Mouse (Mus musculus): ENCODE measurements around the gene Lep. TPM values are rescaled to one million over a fixed set of nuclear protein-coding genes. Genes with fewer than 3 reads are reported as not detected.

Gene Lep
- total RNA-seq, 2 experiments from 2014 or later = not detected

- no peak for DNase-seq (ENCODE audit: low spot score in 2 of 2)
Measured at GRCm38 (mm10) chr6:29040266-29040665, 19.8 kb upstream of the Lep start.

GRCm38 (mm10) chr6:29044029-29044428, 16.0 kb upstream of the Lep start:
- no peak for DNase-seq (ENCODE audit: low spot score in 2 of 2)

DNA sequence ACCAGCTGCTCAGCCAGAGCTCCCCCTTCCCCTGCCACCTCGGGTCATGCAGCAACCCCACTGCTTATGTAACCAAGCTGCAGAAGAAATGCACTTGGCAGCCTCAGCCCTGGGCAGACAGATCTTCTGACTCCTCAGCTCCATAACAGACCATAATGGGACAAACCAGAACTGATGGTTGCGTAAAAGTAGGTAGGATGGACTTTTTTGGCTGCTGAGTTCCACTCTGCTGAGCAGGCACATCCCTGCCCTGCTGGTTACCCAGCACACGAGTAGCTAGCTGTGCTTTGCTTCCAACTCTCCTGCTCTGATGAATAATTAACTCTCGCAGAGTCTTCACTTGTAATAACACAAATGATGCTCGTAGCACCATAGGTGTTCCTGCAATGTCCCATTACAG, 10.1 kb upstream of the Lep start:
- DNase-seq (ENCODE audit: low spot score in 2 of 2) = no peak

DNA sequence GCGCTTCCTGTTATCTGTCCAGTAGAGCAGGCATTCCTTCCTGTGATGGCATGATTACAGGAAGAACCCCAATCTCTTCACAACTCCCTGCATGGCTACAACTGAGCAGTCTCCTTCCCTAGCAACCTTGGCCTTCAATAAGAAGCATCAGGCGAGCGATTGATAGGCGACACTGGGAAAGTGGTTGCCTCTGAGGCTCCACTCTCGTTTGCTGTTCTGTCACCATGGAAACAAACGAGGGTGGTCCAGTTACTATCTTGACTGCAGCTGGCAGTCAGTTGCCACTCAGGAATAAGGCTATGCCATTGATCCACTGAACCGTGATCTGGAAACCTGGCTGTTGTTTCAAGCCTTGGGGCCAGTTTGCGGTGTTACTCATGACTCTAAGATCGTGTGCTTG, 7.8 kb upstream of the Lep start:
- no peak for DNase-seq (ENCODE audit: low spot score in 2 of 2)

GRCm38 (mm10) chr6:29053181-29053580, 6.8 kb upstream of the Lep start:
- DNase-seq (ENCODE audit: low spot score in 2 of 2) = no peak

GRCm38 (mm10) chr6:29056377-29056776, 3.6 kb upstream of the Lep start:
- no peak for DNase-seq (ENCODE audit: low spot score in 2 of 2)

DNA sequence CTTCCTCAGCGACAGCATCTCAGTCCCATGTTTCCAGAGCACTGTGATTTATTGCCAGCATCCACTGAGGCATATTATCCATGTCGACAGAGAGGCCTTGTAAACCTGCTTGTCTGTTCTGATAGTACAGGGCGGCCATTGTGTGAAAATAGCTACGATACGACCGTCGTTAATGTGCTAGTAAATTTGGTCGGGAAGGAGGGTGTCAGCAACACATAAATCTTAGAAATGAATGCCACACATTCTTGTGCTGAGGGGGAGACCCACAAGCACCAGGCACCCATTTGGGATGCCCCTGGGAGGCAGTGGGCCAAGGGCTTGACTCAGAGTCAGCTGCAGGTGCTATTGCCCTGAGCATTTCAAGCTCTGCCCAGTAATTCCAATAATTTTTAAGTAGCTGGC, 6.4 kb downstream of the Lep start:
- DNase-seq (ENCODE audit: low spot score in 2 of 2) = no peak

GRCm38 (mm10) chr6:29072258-29072657, 12.2 kb downstream of the Lep start:
- no peak for DNase-seq (ENCODE audit: low spot score in 2 of 2)

DNA sequence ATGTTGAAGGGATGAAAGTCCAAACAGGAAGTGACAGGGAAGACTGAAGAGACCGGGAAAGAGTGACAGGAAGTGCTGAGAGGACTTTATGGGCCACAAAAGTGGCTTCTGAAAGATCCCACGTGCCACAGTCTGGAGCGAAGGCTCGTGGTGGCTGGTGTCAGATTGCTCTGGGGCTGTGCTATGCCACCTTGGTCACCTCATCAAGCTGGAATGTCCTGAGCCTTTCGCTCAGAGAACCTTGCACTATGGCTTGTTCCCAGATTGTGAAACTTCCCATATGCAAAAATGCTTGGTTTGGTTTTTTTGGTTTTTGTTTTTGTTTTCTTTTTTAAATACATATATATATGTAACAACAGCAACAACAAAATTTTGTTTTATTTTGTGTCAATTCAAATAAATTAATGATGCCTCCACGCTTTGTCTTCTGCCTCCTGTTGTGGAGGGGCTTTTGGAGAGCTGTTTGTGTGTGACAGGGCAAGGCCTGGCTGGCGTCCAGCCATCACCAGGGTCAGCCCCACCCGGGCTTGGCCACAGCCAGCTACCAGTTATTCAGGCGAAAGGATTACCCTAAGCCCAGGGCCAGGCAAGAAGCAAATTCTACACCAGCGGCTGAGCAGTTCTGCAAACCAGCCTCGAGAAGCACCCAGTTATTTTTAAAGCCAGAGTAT, 13.6 kb downstream of the Lep start:
- no peak for DNase-seq (ENCODE audit: low spot score in 2 of 2)

- DNase-seq (ENCODE audit: low spot score in 2 of 2) = no peak
Measured at GRCm38 (mm10) chr6:29074133-29074469, 14.1 kb downstream of the Lep start.

GRCm38 (mm10) chr6:29079291-29079690, 19.3 kb downstream of the Lep start:
- peak; percentile 43 to 73 for DNase-seq (ENCODE audit: low spot score in 2 of 2)

DNA sequence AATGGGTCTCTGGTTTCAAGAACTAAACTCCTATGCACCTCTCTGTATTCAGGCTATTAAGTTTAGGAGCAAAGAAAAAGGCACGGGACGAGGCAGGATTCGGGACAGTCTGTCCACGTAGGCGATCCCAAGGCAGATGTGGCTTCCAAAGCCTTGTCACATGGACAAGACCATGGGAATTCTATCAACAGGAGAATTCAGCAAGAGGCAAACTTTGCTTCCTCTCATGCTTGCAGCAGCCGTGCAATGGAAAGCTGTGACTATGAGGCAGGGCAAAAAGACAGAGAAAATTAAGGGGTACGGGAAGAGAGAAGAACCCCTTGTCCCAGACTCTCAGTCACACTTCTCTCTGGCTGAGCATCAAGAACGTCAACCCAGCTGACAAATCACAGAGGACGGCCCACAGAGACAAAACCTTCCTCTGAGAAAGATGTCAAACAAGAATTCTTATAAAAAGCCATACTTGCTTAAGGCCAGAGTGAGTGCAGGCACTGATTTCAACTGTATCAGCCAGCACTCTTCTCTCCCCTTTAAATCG, 21.9 kb downstream of the Lep start:
- no peak for DNase-seq (ENCODE audit: low spot score in 2 of 2)

DNA sequence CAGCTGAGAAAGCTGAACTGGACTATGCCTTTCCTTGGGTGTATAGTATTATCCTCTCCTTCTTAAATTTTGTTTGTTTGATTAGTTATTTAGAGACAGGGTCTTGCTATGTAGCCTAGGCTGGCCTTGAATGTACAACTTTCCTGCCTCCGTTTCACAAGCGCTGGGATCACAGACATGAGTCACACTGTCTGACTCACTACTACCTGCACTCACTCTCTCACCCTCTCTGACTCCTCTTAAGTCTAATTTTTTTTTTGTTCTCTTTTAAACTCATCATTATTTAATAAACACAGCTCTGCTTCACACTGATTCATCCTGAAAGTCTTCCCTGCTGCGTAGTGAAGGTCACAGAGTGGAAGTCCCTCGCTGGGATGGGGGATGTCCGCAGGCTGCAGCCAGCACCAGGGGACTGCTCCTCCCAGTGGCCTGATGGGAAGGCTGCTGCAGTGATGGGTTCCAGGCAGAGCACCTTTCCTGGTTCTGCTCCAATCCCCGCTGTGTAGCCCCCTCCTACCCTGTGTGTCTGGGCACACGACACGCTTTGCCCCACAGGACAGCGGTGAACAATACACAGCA, 22.8 kb downstream of the Lep start:
- DNase-seq (ENCODE audit: low spot score in 2 of 2) = no peak

DNA sequence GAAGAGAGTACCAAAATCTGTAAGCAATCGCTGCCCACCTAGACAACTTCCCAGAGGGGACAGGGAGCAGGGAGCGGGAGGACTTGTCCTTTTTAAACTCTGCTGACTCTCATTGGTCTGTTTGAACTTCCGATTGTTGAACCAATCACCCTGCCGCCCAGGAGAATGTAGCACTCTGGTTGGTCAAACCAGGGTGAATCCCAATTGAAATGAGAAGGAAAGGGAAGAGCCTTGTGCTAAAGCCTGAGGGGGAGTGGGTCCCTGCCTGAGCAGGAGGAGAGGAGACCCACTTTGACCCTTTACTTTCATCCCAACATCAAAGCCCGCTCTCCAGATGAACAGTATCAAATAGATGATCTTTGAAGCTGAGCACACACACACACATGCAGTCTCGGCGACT, 24.4 kb downstream of the Lep start:
- no peak for DNase-seq (ENCODE audit: low spot score in 2 of 2)

DNA sequence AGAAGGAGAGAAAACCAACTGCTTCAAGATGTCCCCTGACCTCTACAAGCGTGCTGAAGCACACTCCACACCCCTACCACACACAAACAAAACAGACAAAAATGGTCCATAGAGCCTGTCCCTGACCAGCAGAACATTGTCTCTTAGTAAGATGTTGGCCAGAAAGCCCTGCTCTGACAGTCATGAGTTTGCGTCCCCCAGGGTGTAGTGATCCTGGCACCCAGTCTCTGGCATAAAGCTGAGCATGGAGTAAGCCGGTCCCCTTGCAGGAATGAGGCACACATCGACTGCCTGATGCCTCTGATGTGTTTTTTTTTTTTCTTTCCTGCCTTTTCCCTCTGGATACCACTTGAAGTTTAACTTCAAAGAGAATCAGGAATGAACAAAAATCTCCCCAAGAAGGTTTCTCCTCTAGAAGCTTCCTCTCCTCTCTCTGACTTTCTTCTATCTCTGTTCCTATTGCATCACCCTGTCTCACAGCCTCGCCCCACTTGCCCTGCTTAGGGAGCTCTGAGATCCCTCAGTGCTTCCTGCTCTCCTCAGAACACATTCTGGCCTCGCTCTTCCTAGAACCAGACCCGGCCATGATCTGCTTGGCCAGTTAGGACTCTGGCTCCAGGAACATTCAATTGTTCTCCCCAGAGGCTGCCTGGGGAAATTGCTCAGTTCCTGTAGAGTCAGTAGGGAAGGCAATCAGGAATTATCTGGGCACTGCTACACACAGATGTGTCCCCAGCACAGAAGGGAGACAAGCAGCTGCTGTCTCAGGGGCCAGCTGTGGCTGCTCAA, 28.1 kb downstream of the Lep start:
- DNase-seq (ENCODE audit: low spot score in 2 of 2) = no peak

- no peak for DNase-seq (ENCODE audit: low spot score in 2 of 2)
Measured at GRCm38 (mm10) chr6:29092234-29092633, 32.2 kb downstream of the Lep start.

GRCm38 (mm10) chr6:29092904-29093303, 32.9 kb downstream of the Lep start:
- DNase-seq (ENCODE audit: low spot score in 2 of 2) = peak; percentile 29 to 31

- peak in 1 of 2 experiments; percentile 42 for DNase-seq (ENCODE audit: low spot score in 2 of 2)
Measured at GRCm38 (mm10) chr6:29099536-29100170, 39.6 kb downstream of the Lep start.

DNA sequence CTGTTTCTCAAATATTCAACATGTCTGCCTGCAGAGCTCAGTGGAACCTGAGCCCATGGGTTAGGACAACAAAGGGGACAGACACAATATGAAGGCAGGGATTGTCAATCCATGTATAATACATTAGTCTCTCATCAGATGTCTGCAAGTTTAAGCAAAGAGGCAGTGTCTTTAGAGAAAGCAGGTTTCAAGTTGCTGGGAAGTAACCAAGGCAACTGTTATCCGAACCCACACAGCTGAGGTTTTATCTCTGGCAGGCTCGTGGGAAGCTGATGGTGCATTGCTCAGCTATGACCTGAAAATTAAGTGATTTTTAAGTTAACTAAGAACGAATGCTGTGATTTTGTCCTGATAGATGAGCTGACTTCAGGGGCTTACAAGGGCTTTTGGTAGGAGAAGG, 40.4 kb downstream of the Lep start:
- DNase-seq (ENCODE audit: low spot score in 2 of 2) = peak in 1 of 2 experiments; percentile 31

- peak; percentile 41 to 44 for DNase-seq (ENCODE audit: low spot score in 2 of 2)
Measured at GRCm38 (mm10) chr6:29101248-29101864, 41.3 kb downstream of the Lep start.

DNA sequence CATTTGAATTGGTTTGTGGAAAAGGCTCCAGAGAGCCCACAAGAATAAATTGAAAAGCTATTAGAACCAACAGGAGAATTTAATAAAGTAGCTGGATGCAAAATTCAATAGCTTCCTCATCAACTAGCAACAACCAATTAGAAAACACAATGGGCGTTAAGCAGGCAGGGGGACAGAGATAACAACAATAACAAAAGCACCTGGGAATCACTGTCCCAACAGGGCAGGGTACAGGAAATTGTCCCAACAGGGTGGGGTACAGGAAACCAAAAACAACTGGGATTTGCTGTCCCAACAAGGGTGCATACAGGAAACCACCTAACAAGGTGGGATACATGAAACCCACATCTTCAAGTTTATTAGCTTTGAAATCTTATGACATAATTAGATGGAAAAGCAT, 48.4 kb downstream of the Lep start:
- DNase-seq (ENCODE audit: low spot score in 2 of 2) = no peak
